Mouse (Mus musculus) heart, embryonic 11.5 days (tissue): ENCODE measurements around the gene Galnt7. TPM values are rescaled to one million over a fixed set of nuclear protein-coding genes. Genes with fewer than 3 reads are reported as not detected.
A peak's percentile ranks its signal among the peaks of the same experiment; 100 is the strongest.

ENCODE experiments used
- ATAC-seq: fragments of 200-750 bp; cut with Nextera tagmentation; replicated peaks from 2 replicates; pipeline ENCODE4 v1.8.0; 2017; ENCODE audit warnings: moderate library complexity; ENCODE audit not compliant: insufficient number of reproducible peaks, low FRiP score, low TSS enrichment
- H3K27ac ChIP-seq: fragments of 300-500 bp; sonication (generic); 2 replicates; pipeline ENCODE4 v1.5.1; 2014; ENCODE audit warnings: mild to moderate bottlenecking, low read depth, low read length
- H3K27me3 ChIP-seq: fragments of 300-500 bp; sonication (generic); 2 replicates; pipeline ENCODE4 v1.6.1; 2014; ENCODE audit warnings: mild to moderate bottlenecking, low read length, mixed read lengths; ENCODE audit not compliant: control insufficient read depth, insufficient read depth
- H3K36me3 ChIP-seq: fragments of 300-500 bp; sonication (generic); 2 replicates; pipeline ENCODE4 v1.6.1; 2014; ENCODE audit warnings: mild to moderate bottlenecking, low read length, moderate library complexity, mixed read lengths; ENCODE audit not compliant: control insufficient read depth, insufficient read depth
- H3K4me1 ChIP-seq: fragments of 300-500 bp; sonication (generic); 2 replicates; pipeline ENCODE4 v1.6.1; 2014; ENCODE audit warnings: low read length; ENCODE audit not compliant: control insufficient read depth, insufficient read depth
- H3K4me2 ChIP-seq: fragments of 300-500 bp; sonication (generic); 2 replicates; pipeline ENCODE4 v1.6.1; 2014; ENCODE audit warnings: mild to moderate bottlenecking, moderate library complexity
- H3K4me3 ChIP-seq: fragments of 300-500 bp; sonication (generic); 2 replicates; pipeline ENCODE4 v1.5.1; 2014; ENCODE audit warnings: low read depth, low read length
- H3K9ac ChIP-seq: fragments of 300-500 bp; sonication (generic); 2 replicates; pipeline ENCODE4 v1.6.1; 2014; ENCODE audit warnings: mild to moderate bottlenecking, low read depth, low read length, moderate library complexity
- H3K9me3 ChIP-seq: fragments of 300-500 bp; sonication (generic); replicated peaks from 2 replicates; pipeline ENCODE4 v1.6.1; 2016; ENCODE audit warnings: low read length; ENCODE audit not compliant: control insufficient read depth
- WGBS: fragments of 180-500 bp; shearing (Covaris S2); extraction: QIAGEN DNeasy Blood & Tissue Kit; methylation state at CpG from one replicate; pipeline ENCODE4 v1.1.7; 2014; ENCODE audit not compliant: insufficient replicate concordance; 5-methylcytosine and 5-hydroxymethylcytosine counted together
- polyA plus RNA-seq: library from polyadenylated mRNA; unstranded; fragments of >200 nt; fragmentation: Nextera tagmentation; extraction: Ambion mirVana; gene quantifications from 2 replicates; pipeline ENCODE4 v1.2.1, GENCODE M21; 2014

Gene Galnt7
- polyA plus RNA-seq, 1 experiment from 2014 or later = 8.2 TPM

GRCm38 (mm10) chr8:57653056-57653767 lies 380 bp upstream of the Galnt7 start:
- Histone ChIP-seq H3K9ac (peak overlapping the region; percentile 86), H3K4me3 (peak overlapping the region; percentile 69), H3K4me2 (peak overlapping the region; percentile 77), H3K27ac (peak overlapping the region; percentile 82; the same call in 1 of the 2 replicates), H3K9me3 (no peaks in the 10 kb centered on the region), H3K27me3 (0 out of 2 replicates have a peak, but pooled peaks cover 4% of the 10 kb centered on the region), H3K36me3 (no peaks in the 10 kb centered on the region), H3K4me1 (no peaks in the 10 kb centered on the region)
- WGBS = 2% methylated on average over 32 of the region's 38 CpGs
- ATAC-seq = peak; percentile 70

- under 1% methylated on average over 42 of the region's 91 CpGs for WGBS
- no peaks in the 10 kb centered on the region for H3K9me3 ChIP-seq
These were observed 960 bp downstream of the Galnt7 start for GRCm38 (mm10) chr8:57651689-57652455.

DNA sequence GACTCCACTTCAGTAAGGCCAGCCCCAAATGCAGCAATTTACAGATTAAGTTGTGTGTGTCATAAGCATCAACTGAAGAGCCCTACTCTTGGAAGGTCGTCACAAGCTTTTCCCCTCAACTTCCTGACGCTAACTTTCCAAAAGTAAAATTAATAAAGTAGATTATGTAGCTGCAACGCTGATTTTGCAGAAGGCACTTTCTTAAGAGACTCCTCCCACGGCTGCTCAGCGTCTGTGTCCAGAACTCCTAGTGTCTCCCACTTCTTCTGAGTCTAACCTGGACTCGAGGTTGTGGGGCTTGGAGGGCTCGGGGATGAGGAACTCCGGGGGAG lies 1.5 kb downstream of the Galnt7 start:
- WGBS = 2% methylated on average over 8 of the region's 8 CpGs
- Histone ChIP-seq H3K9ac (peak overlapping the region; percentile 86), H3K4me3 (peak overlapping the region; percentile 69), H3K27me3 (0 out of 2 replicates have a peak, but pooled peaks cover 8% of the 10 kb centered on the region), H3K4me1 (peaks cover 3% of the 10 kb centered on the region; the same call in 1 of the 2 replicates), H3K27ac (peak overlapping the region; percentile 82; the same call in 1 of the 2 replicates), H3K4me2 (peak overlapping the region; percentile 77), H3K36me3 (no peaks in the 10 kb centered on the region), H3K9me3 (no peaks in the 10 kb centered on the region)
- no peak for ATAC-seq

More at GRCm38 (mm10) chr8:57651689-57652455, 960 bp downstream of the Galnt7 start:
- ATAC-seq = peak; percentile 69
- Histone ChIP-seq H3K9ac (peak overlapping the region; percentile 86), H3K36me3 (no peaks in the 10 kb centered on the region), H3K27ac (peak overlapping the region; percentile 82), H3K4me1 (peaks cover 3% of the 10 kb centered on the region; the same call in 1 of the 2 replicates), H3K27me3 (0 out of 2 replicates have a peak, but pooled peaks cover 7% of the 10 kb centered on the region), H3K4me3 (peak overlapping the region; percentile 69), H3K4me2 (peak overlapping the region; percentile 77)

DNA sequence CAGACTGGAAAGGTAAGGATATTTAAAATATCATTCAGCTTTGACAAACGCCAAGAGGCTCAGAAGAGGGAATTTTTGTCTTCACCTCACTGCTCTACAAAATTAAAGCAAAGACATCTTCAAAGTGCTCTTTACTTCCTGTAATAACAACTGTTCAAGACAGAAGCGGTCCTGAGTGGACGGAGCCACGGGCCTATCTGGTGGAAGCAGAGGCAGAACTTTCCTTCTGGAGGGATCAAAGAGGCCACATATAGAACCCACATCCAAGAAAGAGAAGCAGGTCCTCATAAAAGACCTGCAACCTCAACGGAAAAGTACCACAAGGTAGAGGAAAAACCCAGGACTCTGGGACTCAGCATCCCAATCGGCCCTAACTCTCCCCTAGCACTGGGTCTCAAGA lies 2.6 kb downstream of the Galnt7 start:
- Histone ChIP-seq H3K36me3 (no peaks in the 10 kb centered on the region), H3K4me2 (no peak overlapping the region), H3K4me3 (no peak overlapping the region), H3K9me3 (no peaks in the 10 kb centered on the region), H3K9ac (no peak overlapping the region), H3K27ac (no peak overlapping the region), H3K4me1 (peaks cover 3% of the 10 kb centered on the region; the same call in 1 of the 2 replicates), H3K27me3 (0 out of 2 replicates have a peak, but pooled peaks cover 8% of the 10 kb centered on the region)
- WGBS = 83% methylated on average over 6 of the region's 6 CpGs
- ATAC-seq = no peak

- H3K4me2 ChIP-seq = no peak overlapping the region
- ATAC-seq = no peak
- peaks cover 8% of the 10 kb centered on the region; the same call in 1 of the 2 replicates for H3K27me3 ChIP-seq
- no peak overlapping the region for H3K27ac ChIP-seq
- H3K36me3 ChIP-seq = no peaks in the 10 kb centered on the region
- H3K4me1 ChIP-seq = peaks cover 3% of the 10 kb centered on the region; the same call in 1 of the 2 replicates
- no peak overlapping the region for H3K4me3 ChIP-seq
- H3K9me3 ChIP-seq = no peaks in the 10 kb centered on the region
- WGBS = 23% methylated on average over 3 of the region's 3 CpGs
- H3K9ac ChIP-seq = no peak overlapping the region
These were observed 5.3 kb downstream of the Galnt7 start for GRCm38 (mm10) chr8:57647566-57647965.

DNA sequence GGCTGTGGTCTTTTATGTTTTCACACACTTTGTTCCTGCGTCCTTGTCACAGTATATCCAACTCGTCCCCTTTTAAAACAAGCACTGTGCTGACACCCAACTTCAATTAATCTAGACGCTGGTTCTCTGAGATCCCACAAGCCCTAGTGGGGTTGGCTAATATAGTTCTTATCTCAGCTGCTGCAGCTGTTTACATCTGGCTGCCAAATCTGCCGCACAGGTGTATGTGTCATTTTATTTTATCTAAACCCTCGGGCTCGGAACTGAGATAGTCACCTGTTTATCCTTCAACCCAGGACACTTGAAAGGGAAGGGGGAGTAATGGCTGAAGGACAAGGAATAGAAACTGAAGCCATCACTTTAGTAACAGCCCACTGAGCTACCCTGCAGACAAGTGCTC lies 8.6 kb downstream of the Galnt7 start:
- no peak overlapping the region for H3K4me3 ChIP-seq
- no peaks in the 10 kb centered on the region for H3K9me3 ChIP-seq
- H3K4me2 ChIP-seq = no peak overlapping the region
- H3K27me3 ChIP-seq = peaks cover 8% of the 10 kb centered on the region; the same call in 1 of the 2 replicates
- ATAC-seq = no peak
- no peak overlapping the region for H3K27ac ChIP-seq
- H3K4me1 ChIP-seq = peaks cover 3% of the 10 kb centered on the region; the same call in 1 of the 2 replicates
- no peak overlapping the region for H3K9ac ChIP-seq
- 56% methylated on average over 6 of the region's 6 CpGs for WGBS
- H3K36me3 ChIP-seq = no peaks in the 10 kb centered on the region

- H3K27ac ChIP-seq = no peak overlapping the region
- no peak overlapping the region for H3K4me3 ChIP-seq
- H3K9me3 ChIP-seq = no peaks in the 10 kb centered on the region
- 89% methylated on average over 5 of the region's 5 CpGs for WGBS
- no peaks in the 10 kb centered on the region for H3K36me3 ChIP-seq
- H3K27me3 ChIP-seq = peaks cover 6% of the 10 kb centered on the region; the same call in 1 of the 2 replicates
- no peak overlapping the region for H3K4me2 ChIP-seq
- no peak overlapping the region for H3K9ac ChIP-seq
- H3K4me1 ChIP-seq = peaks cover 3% of the 10 kb centered on the region; the same call in 1 of the 2 replicates
- ATAC-seq = no peak
These were observed 10.1 kb downstream of the Galnt7 start for GRCm38 (mm10) chr8:57642722-57643121.

DNA sequence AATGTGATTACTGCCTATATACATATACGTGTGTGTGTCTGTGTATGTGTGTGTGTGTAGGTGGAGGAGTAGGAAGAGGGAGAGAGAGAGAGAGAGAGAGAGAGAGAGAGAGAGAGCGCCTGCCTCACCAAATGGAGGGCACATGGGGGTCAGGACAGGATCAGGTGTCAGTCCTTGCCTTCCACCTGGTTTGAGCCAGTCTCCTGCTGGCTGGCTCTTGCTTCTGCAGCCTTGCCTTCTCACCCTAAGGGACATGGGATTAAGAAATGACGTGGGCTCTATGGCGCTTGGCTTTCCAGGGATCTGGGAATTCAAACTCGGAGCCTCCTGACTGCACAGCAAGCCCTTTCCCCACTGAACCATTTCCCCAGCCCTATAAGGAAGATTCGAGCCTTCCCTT lies 13.9 kb downstream of the Galnt7 start:
- H3K4me1 ChIP-seq = 0 out of 2 replicates have a peak, but pooled peaks cover 6% of the 10 kb centered on the region
- no peak overlapping the region for H3K27ac ChIP-seq
- no peak overlapping the region for H3K9ac ChIP-seq
- no peak for ATAC-seq
- peaks cover 4% of the 10 kb centered on the region; the same call in 1 of the 2 replicates for H3K27me3 ChIP-seq
- H3K4me3 ChIP-seq = no peak overlapping the region
- WGBS = 63% methylated on average over 6 of the region's 6 CpGs
- no peak overlapping the region for H3K4me2 ChIP-seq
- no peaks in the 10 kb centered on the region for H3K36me3 ChIP-seq
- no peaks in the 10 kb centered on the region for H3K9me3 ChIP-seq
